Mouse (Mus musculus): ENCODE results near the gene Zfp644. TPM values are rescaled to one million over a fixed set of nuclear protein-coding genes. Genes with fewer than 3 reads are reported as not detected.
"Not testable (repeated sequence)": the region's sequence is repeated elsewhere in the genome, so short reads cannot be mapped to it uniquely, and the experiment has no call there.

The Zfp644 gene
- polyA plus RNA-seq, 1 experiment from 2014 or later = 86.8 TPM

DNA sequence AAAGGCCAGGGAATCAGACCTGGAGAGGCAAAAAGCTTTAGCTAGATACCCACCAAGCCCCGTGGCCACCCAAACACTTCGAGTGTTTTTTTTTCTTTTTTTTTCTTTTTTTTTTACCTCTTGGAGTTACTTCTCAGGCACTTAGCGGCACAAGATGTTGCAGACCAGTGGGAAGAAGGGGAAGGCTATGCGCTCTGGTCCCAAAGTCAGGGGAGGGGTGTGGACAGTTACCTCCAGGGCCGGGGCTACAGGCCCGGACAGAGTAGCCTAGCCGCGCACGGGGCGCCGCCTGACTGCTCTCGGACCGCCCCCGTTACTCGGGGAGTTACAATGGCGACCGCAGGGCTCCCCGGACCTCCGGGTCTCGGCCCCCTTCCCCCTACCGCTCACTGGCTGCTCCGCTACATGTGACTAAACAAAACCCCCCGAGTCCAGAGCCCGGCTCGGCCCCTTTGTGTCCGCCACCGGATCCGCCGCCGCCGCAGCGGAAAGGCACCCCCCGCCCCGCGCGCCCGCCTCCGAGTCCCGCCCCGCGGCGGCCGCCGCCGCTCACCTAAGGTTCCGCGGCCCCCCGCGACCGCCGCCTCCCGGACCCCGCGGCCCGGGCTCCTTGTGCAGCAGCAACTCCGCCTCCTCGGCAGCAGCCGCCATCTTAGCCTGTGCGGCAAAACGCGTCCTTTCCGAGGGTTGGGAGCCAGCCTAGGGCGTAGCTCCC lies 1.2 kb downstream of the Zfp644 start:
- H3K27me3 ChIP-seq = no peaks in the 10 kb centered on the region
- peak overlapping the region; percentile 90 for H3K9ac ChIP-seq (replicated peaks)
- H3K4me3 ChIP-seq = peak overlapping the region; percentile 78
- H3K9me3 ChIP-seq = no peaks in the 10 kb centered on the region
- H3K27ac ChIP-seq (replicated peaks) = peak overlapping the region; percentile 98
- WGBS = 2% methylated on average over 44 of the region's 63 CpGs
- peak; percentile 91 for ATAC-seq (replicated peaks)
- H3K36me3 ChIP-seq = no peaks in the 10 kb centered on the region
- H3K4me1 ChIP-seq = peaks cover 32% of the 10 kb centered on the region
- H3K4me2 ChIP-seq (replicated peaks) = peak overlapping the region; percentile 75

GRCm38 (mm10) chr5:106695141-106695540 lies 1.9 kb downstream of the Zfp644 start:
- H3K4me3 ChIP-seq = peak overlapping the region; percentile 78
- no peak overlapping the region for H3K27ac ChIP-seq (replicated peaks)
- H3K4me1 ChIP-seq = peaks cover 32% of the 10 kb centered on the region
- no peaks in the 10 kb centered on the region for H3K9me3 ChIP-seq
- no peak for ATAC-seq (replicated peaks)
- H3K4me2 ChIP-seq (replicated peaks) = peak overlapping the region; percentile 75
- H3K27me3 ChIP-seq = no peaks in the 10 kb centered on the region
- 31% methylated on average over 9 of the region's 9 CpGs for WGBS
- peak overlapping the region; percentile 90 for H3K9ac ChIP-seq (replicated peaks)
- no peaks in the 10 kb centered on the region for H3K36me3 ChIP-seq

DNA sequence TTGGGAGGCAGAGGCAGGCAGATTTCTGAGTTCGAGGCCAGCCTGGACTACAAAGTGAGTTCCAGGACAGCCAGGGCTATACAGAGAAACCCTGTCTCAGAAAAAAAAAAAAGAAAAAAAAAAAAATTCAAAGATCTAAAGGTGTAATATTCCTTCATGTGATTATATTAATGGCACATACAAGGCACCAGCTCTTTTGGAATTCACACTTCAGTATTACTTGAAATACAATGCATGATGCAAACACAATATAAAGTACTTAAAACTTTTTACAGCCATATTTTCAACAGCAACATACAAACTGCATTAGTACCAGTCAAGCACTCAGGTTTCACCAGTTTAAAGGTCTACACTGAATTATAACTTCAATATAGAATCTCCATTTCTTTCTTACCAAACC lies 2.4 kb downstream of the Zfp644 start:
- Histone ChIP-seq H3K27me3 (no peaks in the 10 kb centered on the region), H3K9me3 (no peaks in the 10 kb centered on the region), H3K9ac (replicated peaks) (0 out of 2 replicates have a peak overlapping the region, but pooled peaks have one; percentile 90), H3K4me3 (peak overlapping the region; percentile 78), H3K4me2 (replicated peaks) (peak overlapping the region; percentile 75), H3K27ac (replicated peaks) (no peak overlapping the region), H3K36me3 (no peaks in the 10 kb centered on the region), H3K4me1 (peaks cover 32% of the 10 kb centered on the region)
- 87% methylated on average over 1 of the region's 1 CpGs for WGBS
- no peak for ATAC-seq (replicated peaks)

- H3K27ac ChIP-seq (replicated peaks) = no peak overlapping the region
- WGBS = 88% methylated on average over 4 of the region's 4 CpGs
- no peaks in the 10 kb centered on the region for H3K27me3 ChIP-seq
- H3K9ac ChIP-seq (replicated peaks) = no peak overlapping the region
- ATAC-seq (replicated peaks) = no peak
- H3K4me3 ChIP-seq = no peak overlapping the region
- H3K9me3 ChIP-seq = no peaks in the 10 kb centered on the region
- H3K36me3 ChIP-seq = no peaks in the 10 kb centered on the region
- peaks cover 32% of the 10 kb centered on the region for H3K4me1 ChIP-seq
- H3K4me2 ChIP-seq (replicated peaks) = no peak overlapping the region
Observed at GRCm38 (mm10) chr5:106693034-106693433, 4.1 kb downstream of the Zfp644 start.

- H3K27me3 ChIP-seq = no peaks in the 10 kb centered on the region
- H3K4me1 ChIP-seq = no peaks in the 10 kb centered on the region
- no peak overlapping the region for H3K4me3 ChIP-seq
- no peak overlapping the region for H3K9ac ChIP-seq (replicated peaks)
- 90% methylated on average over 6 of the region's 6 CpGs for WGBS
- H3K4me2 ChIP-seq (replicated peaks) = no peak overlapping the region
- H3K9me3 ChIP-seq = no peaks in the 10 kb centered on the region
- no peak overlapping the region for H3K27ac ChIP-seq (replicated peaks)
- no peaks in the 10 kb centered on the region for H3K36me3 ChIP-seq
- ATAC-seq (replicated peaks) = no peak
Observed at GRCm38 (mm10) chr5:106680636-106681458, 16.2 kb downstream of the Zfp644 start.

- no peak overlapping the region for H3K9ac ChIP-seq (replicated peaks)
- H3K36me3 ChIP-seq = no peaks in the 10 kb centered on the region
- H3K4me2 ChIP-seq (replicated peaks) = no peak overlapping the region
- WGBS = 91% methylated on average over 1 of the region's 1 CpGs
- H3K27ac ChIP-seq (replicated peaks) = no peak overlapping the region
- no peaks in the 10 kb centered on the region for H3K27me3 ChIP-seq
- no peak for ATAC-seq (replicated peaks)
- no peak overlapping the region for H3K4me3 ChIP-seq
- H3K9me3 ChIP-seq = no peaks in the 10 kb centered on the region
- H3K4me1 ChIP-seq = no peaks in the 10 kb centered on the region
Observed at GRCm38 (mm10) chr5:106679659-106680058, 17.4 kb downstream of the Zfp644 start.

- 89% methylated on average over 1 of the region's 1 CpGs for WGBS
- H3K4me1 ChIP-seq; H3K27ac ChIP-seq (replicated peaks); H3K4me3 ChIP-seq; H3K27me3 ChIP-seq; H3K4me2 ChIP-seq (replicated peaks); H3K9ac ChIP-seq (replicated peaks); H3K36me3 ChIP-seq; ATAC-seq (replicated peaks); H3K9me3 ChIP-seq: not testable (repeated sequence)
Observed at GRCm38 (mm10) chr5:106678823-106679222, 18.3 kb downstream of the Zfp644 start.

DNA sequence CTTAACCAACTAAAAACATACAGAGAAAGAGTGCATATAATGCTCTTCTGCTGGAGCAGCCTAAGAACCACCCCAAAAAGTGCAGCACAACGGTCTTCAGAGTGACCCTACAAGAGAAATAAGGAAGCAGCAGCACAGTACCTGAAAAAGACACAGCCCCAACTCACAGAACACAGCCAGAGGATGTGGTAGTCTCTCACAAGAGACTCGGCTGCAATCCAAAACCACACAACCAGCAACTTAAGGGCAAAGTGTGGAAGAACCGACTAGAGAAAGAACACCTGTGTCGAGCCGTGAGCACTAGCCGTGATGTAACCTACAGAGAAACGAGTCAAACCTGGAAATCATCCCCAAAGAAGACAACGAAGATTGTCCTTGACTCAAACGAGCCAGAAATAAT lies 20.3 kb downstream of the Zfp644 start:
- WGBS = 90% methylated on average over 9 of the region's 9 CpGs
- no peak for ATAC-seq (replicated peaks)
- no peak overlapping the region for H3K27ac ChIP-seq (replicated peaks)
- no peak overlapping the region for H3K9ac ChIP-seq (replicated peaks)
- H3K36me3 ChIP-seq = no peaks in the 10 kb centered on the region
- H3K27me3 ChIP-seq = no peaks in the 10 kb centered on the region
- H3K4me2 ChIP-seq (replicated peaks) = no peak overlapping the region
- no peaks in the 10 kb centered on the region for H3K9me3 ChIP-seq
- no peak overlapping the region for H3K4me3 ChIP-seq
- H3K4me1 ChIP-seq = 0 out of 2 replicates have a peak, but pooled peaks cover 3% of the 10 kb centered on the region

DNA sequence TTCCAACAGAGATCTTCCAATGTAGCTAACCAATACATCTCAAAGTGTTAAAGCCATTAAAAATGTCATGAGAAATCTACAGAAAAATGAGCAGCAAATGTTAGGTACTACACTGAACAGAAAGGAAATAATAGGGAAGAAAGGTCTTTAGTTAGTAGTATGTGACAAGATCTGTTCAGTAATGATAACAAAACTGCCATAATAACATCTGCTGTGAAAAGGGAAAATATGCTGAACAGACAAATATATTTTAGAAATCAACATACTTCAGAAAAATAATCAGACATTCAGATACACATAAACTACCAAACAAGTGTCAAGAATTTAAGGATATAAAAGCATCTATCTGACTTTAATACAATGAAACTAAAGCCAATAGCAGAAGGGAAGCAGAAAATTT lies 24.5 kb downstream of the Zfp644 start:
- Histone ChIP-seq H3K9me3 (no peaks in the 10 kb centered on the region), H3K4me2 (replicated peaks) (no peak overlapping the region), H3K27me3 (no peaks in the 10 kb centered on the region), H3K4me1 (0 out of 2 replicates have a peak, but pooled peaks cover 3% of the 10 kb centered on the region), H3K36me3 (no peaks in the 10 kb centered on the region), H3K4me3 (no peak overlapping the region), H3K27ac (replicated peaks) (no peak overlapping the region), H3K9ac (replicated peaks) (no peak overlapping the region)
- no peak for ATAC-seq (replicated peaks)

DNA sequence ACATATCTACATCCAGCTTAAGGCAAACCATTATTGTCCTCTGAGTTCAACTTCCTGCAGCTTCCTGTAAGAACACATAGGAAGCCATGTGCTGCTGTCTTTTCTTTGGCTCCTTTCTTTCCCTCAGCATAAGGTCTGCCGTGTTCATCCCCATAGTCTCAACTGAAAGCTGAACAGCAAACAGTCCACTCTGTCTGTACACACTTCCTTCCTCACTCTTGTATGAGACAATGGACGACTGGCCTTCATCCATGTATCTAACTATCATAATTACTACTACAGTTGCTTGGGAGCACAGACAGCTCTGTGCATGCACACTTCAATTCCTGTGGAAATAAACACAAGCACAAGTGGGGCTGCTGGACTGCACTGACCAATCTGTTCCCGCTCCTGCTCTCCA lies 25.2 kb downstream of the Zfp644 start:
- no peak overlapping the region for H3K9ac ChIP-seq (replicated peaks)
- H3K36me3 ChIP-seq = no peaks in the 10 kb centered on the region; the same call in 1 of the 2 replicates
- H3K4me1 ChIP-seq = 0 out of 2 replicates have a peak, but pooled peaks cover 3% of the 10 kb centered on the region
- 86% methylated on average over 3 of the region's 3 CpGs for WGBS
- H3K27ac ChIP-seq (replicated peaks) = no peak overlapping the region
- no peaks in the 10 kb centered on the region for H3K9me3 ChIP-seq
- no peak overlapping the region for H3K4me3 ChIP-seq
- no peaks in the 10 kb centered on the region for H3K27me3 ChIP-seq
- no peak overlapping the region for H3K4me2 ChIP-seq (replicated peaks)
- no peak for ATAC-seq (replicated peaks)

- no peak for ATAC-seq (replicated peaks)
- Histone ChIP-seq H3K4me2 (replicated peaks) (no peak overlapping the region), H3K9me3 (no peaks in the 10 kb centered on the region), H3K27ac (replicated peaks) (no peak overlapping the region), H3K27me3 (no peaks in the 10 kb centered on the region), H3K4me1 (no peaks in the 10 kb centered on the region), H3K9ac (replicated peaks) (no peak overlapping the region), H3K36me3 (peaks cover 6% of the 10 kb centered on the region; the same call in 1 of the 2 replicates), H3K4me3 (no peak overlapping the region)
- 87% methylated on average over 4 of the region's 4 CpGs for WGBS
Observed at GRCm38 (mm10) chr5:106664910-106665309, 32.2 kb downstream of the Zfp644 start.

GRCm38 (mm10) chr5:106660867-106661266 lies 36.2 kb downstream of the Zfp644 start:
- Histone ChIP-seq H3K4me3 (no peak overlapping the region), H3K27me3 (no peaks in the 10 kb centered on the region), H3K27ac (replicated peaks) (no peak overlapping the region), H3K4me1 (no peaks in the 10 kb centered on the region), H3K9ac (replicated peaks) (no peak overlapping the region), H3K4me2 (replicated peaks) (no peak overlapping the region), H3K36me3 (peaks cover 6% of the 10 kb centered on the region; the same call in 1 of the 2 replicates), H3K9me3 (no peaks in the 10 kb centered on the region)
- WGBS = 81% methylated on average over 1 of the region's 1 CpGs
- ATAC-seq (replicated peaks) = no peak
